Mouse (Mus musculus) induced T-regulatory cell, adult 2 months (primary cell): ENCODE measurements around the gene Fam131a.

ENCODE experiments used
- DNase-seq: peaks from one replicate; pipeline ENCODE4 v3.0.0-alpha.2; 2012; ENCODE audit warnings: low read depth

The Fam131a gene

GRCm38 (mm10) chr16:20715976-20716840 is 23.2 kb downstream of the Fam131a start:
- DNase-seq = peak; percentile 81

DNA sequence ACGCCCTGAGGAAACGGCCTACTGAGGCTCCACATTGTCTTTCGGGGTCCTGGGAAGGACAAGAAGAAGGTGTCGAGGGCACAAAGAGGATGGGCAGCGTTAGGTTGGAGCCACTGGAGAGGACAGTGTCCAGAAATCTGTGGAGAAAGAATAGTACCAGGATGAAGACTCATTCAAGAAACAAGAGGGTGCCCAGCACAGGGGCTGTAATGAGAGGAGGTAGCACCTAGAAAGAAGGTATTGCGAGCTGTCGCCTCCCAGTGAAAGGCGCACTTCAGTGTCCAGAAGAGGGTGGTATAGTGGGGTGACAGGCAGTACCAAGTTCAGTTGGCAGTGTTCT is 23.8 kb downstream of the Fam131a start:
- DNase-seq = no peak

- DNase-seq = peak; percentile 98
Observed at GRCm38 (mm10) chr16:20717181-20717977, 24.3 kb downstream of the Fam131a start, which contains the start of the genes Polr2h and Clcn2. Polr2h (plus strand) TSS chr16:20717665. Clcn2 (minus strand) TSS chr16:20717746.

- DNase-seq = no peak
Observed at GRCm38 (mm10) chr16:20717978-20718670, 25.1 kb downstream of the Fam131a start.

GRCm38 (mm10) chr16:20721808-20722207 is 28.8 kb downstream of the Fam131a start:
- DNase-seq = no peak

DNA sequence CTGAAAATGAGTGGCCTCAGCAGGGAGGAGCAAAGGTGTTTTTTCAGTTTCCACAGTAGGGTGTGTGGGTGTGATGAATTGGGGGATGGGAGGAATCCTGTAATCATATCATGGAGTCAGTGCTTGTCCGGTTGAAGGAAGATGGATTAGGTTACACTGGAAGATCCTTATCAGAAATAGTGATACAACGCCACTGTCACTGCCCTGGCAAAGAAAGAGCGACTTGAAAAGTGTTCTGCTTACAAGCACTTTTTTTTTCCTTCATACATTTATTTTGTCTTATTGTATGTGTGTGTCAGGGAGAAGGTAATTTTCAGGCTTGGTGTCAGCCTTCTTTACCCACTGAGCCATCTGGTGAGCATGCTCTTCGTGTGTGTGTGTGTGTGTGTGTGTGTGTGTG is 29.7 kb downstream of the Fam131a start:
- DNase-seq = no peak

GRCm38 (mm10) chr16:20723247-20723646 is 30.2 kb downstream of the Fam131a start:
- no peak for DNase-seq

DNA sequence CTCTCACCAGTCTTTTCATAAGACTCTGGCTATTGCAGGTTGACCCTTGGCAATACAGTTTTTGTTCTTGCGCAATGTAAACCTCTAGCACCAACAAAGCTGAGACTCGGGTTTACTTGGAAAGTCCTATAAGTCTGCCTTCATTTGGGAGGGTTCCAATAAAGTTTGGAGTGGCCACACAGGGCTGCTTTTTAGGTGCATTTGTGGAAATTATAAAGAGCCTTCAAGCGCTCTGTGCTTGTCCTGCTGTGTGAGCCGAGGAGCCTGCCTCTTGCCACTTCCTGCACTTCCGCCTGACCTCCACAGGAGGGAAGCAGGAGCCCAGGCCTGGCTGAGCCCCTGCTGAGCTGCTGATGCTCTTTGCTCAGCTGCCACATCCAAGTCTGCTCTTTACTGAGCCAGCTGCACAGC is 31.3 kb downstream of the Fam131a start:
- peak; percentile 36 for DNase-seq

GRCm38 (mm10) chr16:20725321-20725720 is 32.3 kb downstream of the Fam131a start:
- no peak for DNase-seq

GRCm38 (mm10) chr16:20725750-20726149 is 32.7 kb downstream of the Fam131a start:
- no peak for DNase-seq

GRCm38 (mm10) chr16:20726384-20726783 is 33.3 kb downstream of the Fam131a start:
- no peak for DNase-seq

DNA sequence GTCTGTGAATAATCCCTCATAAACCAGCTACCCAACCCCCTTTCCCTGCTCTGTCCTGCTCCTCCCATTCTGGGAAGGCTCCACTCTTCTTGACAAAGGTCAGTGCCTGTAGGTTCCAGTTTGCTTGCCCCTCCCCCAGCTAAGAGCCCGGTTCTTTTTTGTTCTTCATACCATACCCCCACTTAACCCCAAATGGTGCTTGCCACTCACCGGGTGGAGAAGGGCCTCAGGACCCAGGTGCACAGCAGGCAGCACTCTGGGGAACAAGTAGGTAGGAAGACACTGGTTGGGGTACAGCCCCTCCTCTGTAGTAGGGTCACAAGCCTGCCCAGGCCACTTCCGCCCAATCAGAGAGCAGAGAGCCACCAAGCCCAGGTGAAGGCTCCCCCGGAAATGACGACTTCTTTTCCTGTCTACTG is 37.3 kb downstream of the Fam131a start:
- no peak for DNase-seq

GRCm38 (mm10) chr16:20731688-20732087 is 38.6 kb downstream of the Fam131a start:
- DNase-seq = no peak

GRCm38 (mm10) chr16:20732251-20732924 is 39.3 kb downstream of the Fam131a start:
- no peak for DNase-seq

GRCm38 (mm10) chr16:20732925-20733730 is 40.1 kb downstream of the Fam131a start, which contains the start of gene Chrd:
Chrd (plus strand) TSS chr16:20733127.
- DNase-seq = no peak

DNA sequence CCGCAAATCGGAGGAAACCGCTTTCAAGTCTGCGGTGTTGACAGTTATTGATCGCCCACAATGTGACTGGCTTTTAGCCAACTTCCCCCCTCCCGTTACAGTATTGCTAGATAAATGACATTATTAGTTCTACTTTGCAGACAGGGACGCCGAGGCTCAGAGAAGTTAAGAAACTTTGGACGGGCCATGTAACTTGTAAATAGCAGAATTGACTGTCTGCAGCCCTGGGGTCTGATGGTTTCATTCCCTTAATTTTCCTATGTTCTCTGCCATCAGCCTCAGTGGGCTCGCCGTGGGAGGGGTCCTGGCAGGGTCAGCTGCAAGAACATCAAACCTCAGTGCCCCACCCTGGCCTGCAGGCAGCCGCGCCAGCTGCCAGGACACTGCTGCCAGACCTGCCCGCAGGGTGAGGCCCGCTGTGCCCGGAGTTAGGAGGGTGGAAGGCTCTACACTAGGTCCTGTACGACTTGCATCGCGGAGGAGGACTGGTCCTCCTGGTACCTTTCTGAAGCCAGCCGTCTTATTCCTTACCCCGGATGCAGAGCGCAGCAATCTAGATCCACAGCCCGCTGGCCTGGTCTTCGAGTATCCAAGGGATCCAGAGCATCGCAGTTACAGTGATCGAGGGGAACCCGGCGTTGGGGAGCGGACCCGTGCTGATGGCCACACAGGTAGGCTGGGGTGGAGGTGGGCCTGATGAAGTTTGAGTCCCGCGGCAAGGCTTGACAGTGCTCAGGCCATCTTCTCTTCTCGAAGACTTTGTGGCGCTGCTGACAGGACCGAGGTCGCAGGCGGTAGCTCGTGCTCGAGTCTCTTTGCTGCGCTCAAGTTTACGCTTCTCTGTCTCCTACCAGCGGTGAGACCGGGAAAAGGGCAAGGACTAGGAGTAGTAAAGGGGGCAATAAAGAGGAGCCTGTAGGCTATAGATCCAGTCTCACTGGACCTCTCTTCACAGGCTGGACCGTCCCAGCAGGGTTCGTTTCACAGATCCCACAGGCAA is 41.0 kb downstream of the Fam131a start, which contains the start of gene Thpo:
TSS of gene Thpo (minus strand) at position 781 of the 1,000 bp plus-strand sequence.
- DNase-seq = no peak

GRCm38 (mm10) chr16:20735651-20736050 is 42.6 kb downstream of the Fam131a start:
- DNase-seq = no peak

DNA sequence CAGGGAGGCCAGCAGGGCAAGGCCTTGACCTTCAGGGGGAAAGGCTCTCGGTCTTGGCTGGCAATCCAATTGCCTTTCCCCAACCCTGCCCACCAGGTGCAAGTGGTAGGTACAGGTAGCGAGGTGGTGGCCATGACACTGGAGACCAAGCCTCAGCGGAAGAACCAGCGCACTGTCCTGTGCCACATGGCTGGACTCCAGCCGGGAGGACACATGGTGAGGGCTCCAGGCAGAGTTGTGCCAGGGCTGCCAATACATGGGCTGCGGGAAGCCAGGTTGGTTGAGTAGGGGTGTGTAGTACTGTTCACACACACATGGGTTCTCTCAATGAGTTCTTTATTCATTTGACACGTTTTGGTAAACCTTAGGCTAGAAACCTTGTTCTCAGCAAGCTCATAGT is 43.1 kb downstream of the Fam131a start:
- no peak for DNase-seq

GRCm38 (mm10) chr16:20736823-20737222 is 43.8 kb downstream of the Fam131a start:
- DNase-seq = no peak
